In genomic region chr5:112907504-112907903, GRCm38 (mm10) we compare ENCODE assay signal across 20 mouse cellular contexts. TPM values are rescaled to one million over a fixed set of nuclear protein-coding genes. Genes with fewer than 3 reads are reported as not detected.
DNase-seq lines count a peak whose midpoint lies in the region; ATAC-seq and TF ChIP-seq lines count a peak whose summit lies in the region.
"Had no signal": no experiment of that assay in that cellular context is flagged by ENCODE, and none has a peak within 500 bp of the region (broad histone marks: within the 10 kb centered on the region; RNA-seq: fewer than 3 reads in every experiment).

No protein-coding gene starts in this region.

- ATAC-seq in embryonic facial prominence, embryonic 14.5 days (ENCODE audit: low read depth): no peak
- no peak for ATAC-seq in heart, embryonic 12.5 days (ENCODE audit: insufficient number of reproducible peaks, low FRiP score)
- ATAC-seq in heart, postnatal 0 days (ENCODE audit: insufficient read depth, low read depth): peak; percentile 53; the same call in 1 of the 2 replicates
- ATAC-seq: CD4-positive, CD25-positive, alpha-beta regulatory T cell, adult 4 months; forebrain, embryonic 16.5 days had no signal

- 38% methylated on average over 6 of the region's 6 CpGs for WGBS in embryonic facial prominence, embryonic 14.5 days
- 75% methylated on average over 6 of the region's 6 CpGs for WGBS in embryonic facial prominence, embryonic 10.5 days
- WGBS in heart, embryonic 12.5 days: 61% methylated on average over 6 of the region's 6 CpGs
- WGBS in heart, postnatal 0 days: 51% methylated on average over 6 of the region's 6 CpGs

- no peaks in the 10 kb centered on the region for H3K36me3 ChIP-seq in embryonic facial prominence, embryonic 14.5 days (ENCODE audit: control insufficient read depth, insufficient read depth, low read length)
- H3K36me3 ChIP-seq in embryonic facial prominence, embryonic 10.5 days (replicated peaks): no peaks in the 10 kb centered on the region
- no peaks in the 10 kb centered on the region for H3K36me3 ChIP-seq in heart, embryonic 12.5 days
- no peaks in the 10 kb centered on the region for H3K36me3 ChIP-seq in heart, postnatal 0 days (replicated peaks; ENCODE audit: control insufficient read depth, insufficient read depth, low read length)
- H3K36me3 ChIP-seq: embryonic facial prominence, embryonic 12.5 days; forebrain, embryonic 12.5 days; G1E; hindbrain, embryonic 13.5 days had no signal

- H3K4me3 ChIP-seq in embryonic facial prominence, embryonic 14.5 days (ENCODE audit: low read depth, low read length): no peak overlapping the region
- no peak overlapping the region for H3K4me3 ChIP-seq in embryonic facial prominence, embryonic 10.5 days
- no peak overlapping the region for H3K4me3 ChIP-seq in heart, embryonic 12.5 days
- H3K4me3 ChIP-seq in heart, postnatal 0 days (ENCODE audit: low read depth, low read length): no peak overlapping the region
- H3K4me3 ChIP-seq: embryonic facial prominence, embryonic 12.5 days; forebrain, embryonic 12.5 days; hindbrain, embryonic 13.5 days had no signal

- no peaks in the 10 kb centered on the region for H3K4me1 ChIP-seq in embryonic facial prominence, embryonic 14.5 days (ENCODE audit: control insufficient read depth, insufficient read depth, low read length)
- peaks cover 20% of the 10 kb centered on the region for H3K4me1 ChIP-seq in embryonic facial prominence, embryonic 10.5 days
- peaks cover 22% of the 10 kb centered on the region for H3K4me1 ChIP-seq in heart, embryonic 12.5 days (replicated peaks)
- H3K4me1 ChIP-seq in heart, postnatal 0 days (ENCODE audit: control insufficient read depth, insufficient read depth): peaks cover 16% of the 10 kb centered on the region
- H3K4me1 ChIP-seq: embryonic facial prominence, embryonic 12.5 days; forebrain, embryonic 12.5 days had no signal

- no peak overlapping the region for H3K27ac ChIP-seq in embryonic facial prominence, embryonic 14.5 days (replicated peaks; ENCODE audit: low read depth, low read length)
- H3K27ac ChIP-seq in embryonic facial prominence, embryonic 10.5 days (replicated peaks): no peak overlapping the region
- peak overlapping the region; percentile 73; the same call in 1 of the 2 replicates for H3K27ac ChIP-seq in heart, embryonic 12.5 days (ENCODE audit: poor library complexity, severe bottlenecking)
- peak overlapping the region; percentile 66 for H3K27ac ChIP-seq in heart, postnatal 0 days (ENCODE audit: low read depth)
- H3K27ac ChIP-seq: embryonic facial prominence, embryonic 12.5 days; forebrain, embryonic 12.5 days; hindbrain, embryonic 13.5 days; hindbrain, postnatal 0 days had no signal

- peak; percentile 6 for DNase-seq in embryonic facial prominence, embryonic 14.5 days (ENCODE audit: low spot score)
- no peak for DNase-seq in embryonic facial prominence, embryonic 10.5 days (ENCODE audit: low spot score)
- no peak for DNase-seq in heart, postnatal 36 days
- no peak for DNase-seq in heart, postnatal 0 days (ENCODE audit: low spot score)
- DNase-seq in heart, postnatal 25 days (ENCODE audit: low spot score): no peak
- no peak for DNase-seq in lung, postnatal 14 days
- DNase-seq: adrenal gland, adult 8-10 months; B cell, adult 2 months; cerebellum, adult 11 months; cerebellum, adult 8-10 months; cerebellum, postnatal 14 days had no signal

- no peak for TF ChIP-seq EP300 in heart, postnatal 0 days (IDR thresholded peaks at IDR 0.05; ENCODE audit: low read depth)

- H3K27me3 ChIP-seq in embryonic facial prominence, embryonic 14.5 days (replicated peaks; ENCODE audit: control insufficient read depth, insufficient read depth, low read length): no peaks in the 10 kb centered on the region
- no peaks in the 10 kb centered on the region for H3K27me3 ChIP-seq in embryonic facial prominence, embryonic 10.5 days (replicated peaks; ENCODE audit: low read depth, poor library complexity, severe bottlenecking)
- no peaks in the 10 kb centered on the region for H3K27me3 ChIP-seq in heart, embryonic 12.5 days (replicated peaks)
- no peaks in the 10 kb centered on the region for H3K27me3 ChIP-seq in heart, postnatal 0 days (ENCODE audit: control insufficient read depth, insufficient read depth, low read length)
- H3K27me3 ChIP-seq: embryonic facial prominence, embryonic 12.5 days; forebrain, embryonic 12.5 days; hindbrain, embryonic 13.5 days had no signal

- no peak for TF ChIP-seq CTCF in heart, postnatal 0 days (IDR thresholded peaks at IDR 0.05; ENCODE audit: low read depth)

- intact Hi-C loops in heart, postnatal 36 days (cut with DNase I): no loop called here
- intact Hi-C loops in heart, postnatal 25 days (cut with DNase I): no loop called here

- H3K9ac ChIP-seq in embryonic facial prominence, embryonic 14.5 days (ENCODE audit: low read depth, low read length): no peak overlapping the region
- H3K9ac ChIP-seq in heart, embryonic 12.5 days: no peak overlapping the region
- H3K9ac ChIP-seq in heart, postnatal 0 days (replicated peaks; ENCODE audit: low read depth, low read length): no peak overlapping the region; the same call in 1 of the 2 replicates
- H3K9ac ChIP-seq: embryonic facial prominence, embryonic 12.5 days; forebrain, embryonic 12.5 days; hindbrain, embryonic 13.5 days had no signal

- no peak overlapping the region for H3K4me2 ChIP-seq in embryonic facial prominence, embryonic 14.5 days (ENCODE audit: low read depth, low read length)
- H3K4me2 ChIP-seq in heart, embryonic 12.5 days: no peak overlapping the region
- H3K4me2 ChIP-seq in heart, postnatal 0 days (ENCODE audit: low read depth, low read length): no peak overlapping the region
- H3K4me2 ChIP-seq: embryonic facial prominence, embryonic 12.5 days; forebrain, embryonic 12.5 days; hindbrain, embryonic 13.5 days had no signal

- H3K9me3 ChIP-seq in embryonic facial prominence, embryonic 14.5 days (ENCODE audit: control insufficient read depth, low read length): no peaks in the 10 kb centered on the region
- H3K9me3 ChIP-seq in embryonic facial prominence, embryonic 10.5 days: no peaks in the 10 kb centered on the region
- H3K9me3 ChIP-seq in heart, embryonic 12.5 days (replicated peaks): peaks cover 11% of the 10 kb centered on the region; the same call in 1 of the 2 replicates
- no peaks in the 10 kb centered on the region for H3K9me3 ChIP-seq in heart, postnatal 0 days (replicated peaks; ENCODE audit: control insufficient read depth, low read length)
- H3K9me3 ChIP-seq: embryonic facial prominence, embryonic 12.5 days; forebrain, embryonic 12.5 days had no signal

RNA-seq across cellular contexts. Expression of gene Myo18b, which starts 11.3 kb away (rescaled TPM):
- polyA plus RNA-seq in embryonic facial prominence, embryonic 14.5 days (2014; fragmentation: Nextera tagmentation; extraction: Ambion mirVana): 6.7 and 9.4 TPM in 2 replicates
- 0.19 TPM in 2 replicates for polyA plus RNA-seq in embryonic facial prominence, embryonic 10.5 days (2016; fragmentation: Nextera tagmentation; extraction: Ambion mirVana)
- polyA plus RNA-seq in heart, embryonic 12.5 days (2016; fragmentation: Nextera tagmentation; extraction: Ambion mirVana): 34.7 and 39.8 TPM in 2 replicates
- 100 to 1,000 TPM; 242 to 244 TPM for total RNA-seq in heart, postnatal 36 days (2021)
- total RNA-seq in heart, postnatal 0 days (2014; rRNA removed; ENCODE audit: low replicate concordance): 99.8 and 110 TPM in 2 replicates
- polyA plus RNA-seq in heart, postnatal 0 days (2015; fragmentation: Nextera tagmentation; extraction: Ambion mirVana): 23.3 and 26.5 TPM in 2 replicates
- 100 to 1,000 TPM; 253 to 259 TPM for total RNA-seq in heart, postnatal 25 days (2021)
- total RNA-seq: hematopoietic stem cell, adult 5-6 weeks had no signal
- polyA plus RNA-seq: CD4-positive, CD25-positive, alpha-beta regulatory T cell, adult 4 months; G1E had no signal

Comparison
In these comparisons a context has a peak if more than half of its experiments do, and no peak if none do; other contexts are left out.
1. H3K27ac ChIP-seq: peak in heart, embryonic 12.5 days (single experiment) and heart, postnatal 0 days (single experiment); none in embryonic facial prominence, embryonic 14.5 days (single experiment) and embryonic facial prominence, embryonic 10.5 days (single experiment).